ENCODE assay signal across 33 mouse cellular contexts in genomic region chr13:32956537-32956936, GRCm38 (mm10). TPM values are rescaled to one million over a fixed set of nuclear protein-coding genes. Genes with fewer than 3 reads are reported as not detected.
"Had no signal": no experiment of that assay in that cellular context is flagged by ENCODE, and none has a peak within 500 bp of the region (broad histone marks: within the 10 kb centered on the region; RNA-seq: fewer than 3 reads in every experiment).

No protein-coding gene starts in this region.

- ATAC-seq: hindbrain, embryonic 16.5 days; inflammation-experienced regulatory T-cells, adult 6 months; intestine, embryonic 15.5 days; intestine, postnatal 0 days had no signal

- H3K4me1 ChIP-seq: hindbrain, embryonic 10.5 days; hindbrain, embryonic 12.5 days; intestine, embryonic 15.5 days; limb, embryonic 10.5 days; limb, embryonic 12.5 days; liver, embryonic 13.5 days had no signal

- DNase-seq: gastrocnemius, adult 2 months; gastrocnemius, postnatal 10 days; gastrocnemius, postnatal 25 days; heart, postnatal 14 days; heart, postnatal 4 days; kidney, adult 18-20 months; kidney, adult 8-10 months; kidney, postnatal 10 days; kidney, postnatal 25 days; kidney, postnatal 4 days; liver; liver, embryonic 13.5 days had no signal

- H3K9me3 ChIP-seq: hindbrain, embryonic 12.5 days; intestine, embryonic 15.5 days; limb, embryonic 10.5 days; limb, embryonic 12.5 days; liver, embryonic 13.5 days had no signal

- H3K4me3 ChIP-seq: gastrocnemius, adult 2 months; heart, embryonic 12.5 days; hindbrain, embryonic 10.5 days; hindbrain, embryonic 12.5 days; intestine, embryonic 15.5 days; layer of hippocampus, adult 2 months; left cerebral cortex, adult 2 months; limb, embryonic 10.5 days; limb, embryonic 12.5 days; liver, embryonic 13.5 days had no signal

- H3K4me2 ChIP-seq: heart, embryonic 12.5 days; hindbrain, embryonic 12.5 days; hindbrain, embryonic 14.5 days; intestine, embryonic 15.5 days; limb, embryonic 12.5 days; liver, embryonic 11.5 days; liver, embryonic 13.5 days had no signal

- H3K9ac ChIP-seq: heart, embryonic 12.5 days; hindbrain, embryonic 12.5 days; hindbrain, embryonic 14.5 days; intestine, embryonic 15.5 days; limb, embryonic 12.5 days; liver, embryonic 13.5 days had no signal

- H3K27me3 ChIP-seq: heart, embryonic 12.5 days; hindbrain, embryonic 12.5 days; intestine, embryonic 15.5 days; limb, embryonic 12.5 days; liver, embryonic 13.5 days had no signal

- H3K27ac ChIP-seq: gastrocnemius, adult 2 months; hindbrain, embryonic 10.5 days; hindbrain, embryonic 12.5 days; hindbrain, embryonic 14.5 days; intestine, embryonic 15.5 days; layer of hippocampus, adult 2 months; left cerebral cortex, adult 2 months; limb, embryonic 10.5 days; limb, embryonic 12.5 days; liver, embryonic 13.5 days had no signal

- H3K36me3 ChIP-seq: heart, embryonic 12.5 days; hindbrain, embryonic 10.5 days; hindbrain, embryonic 12.5 days; intestine, embryonic 15.5 days; limb, embryonic 10.5 days; limb, embryonic 12.5 days; liver, embryonic 13.5 days had no signal

RNA-seq across cellular contexts. Expression of gene Serpinb1c, which starts 58.5 kb away (rescaled TPM):
- total RNA-seq: granulocyte monocyte progenitor cell, adult 5-6 weeks; layer of hippocampus, adult 2 months; layer of hippocampus, postnatal 25 days; left cerebral cortex, adult 2 months; left cerebral cortex, postnatal 14 days had no signal
- polyA plus RNA-seq: frontal cortex, adult 2 months; heart, embryonic 14.5 days; hindbrain, embryonic 10.5 days; hindbrain, embryonic 12.5 days; hindbrain, embryonic 14.5 days; hindbrain, embryonic 16.5 days; inflammation-experienced regulatory T-cells, adult 6 months; intestine, embryonic 15.5 days; intestine, postnatal 0 days; kidney, embryonic 14.5 days; kidney, embryonic 16.5 days; limb, embryonic 10.5 days; limb, embryonic 12.5 days; limb, embryonic 14.5 days; liver, embryonic 13.5 days had no signal
